Mouse (Mus musculus) heart, postnatal 14 days (tissue): ENCODE data around the gene Bmi1. TPM values are rescaled to one million over a fixed set of nuclear protein-coding genes. Genes with fewer than 3 reads are reported as not detected.

Experiments
- DNase-seq, 2 experiments: peaks; one replicate each; pipeline ENCODE4 v3.0.0; 2021 to 2022
- intact Hi-C: fragments of 180-260 bp; cut with DNase I; formaldehyde crosslinking; loops from one replicate; pipeline ENCODE4 v1.15.1; 2025
- total RNA-seq, 2 experiments: library from RNA; stranded (reverse); gene quantifications; 2 replicates each; pipeline ENCODE4 v1.2.3; 2021

Gene Bmi1
- total RNA-seq, 2 experiments from 2014 or later = 55.6 to 65.1 TPM

DNA sequence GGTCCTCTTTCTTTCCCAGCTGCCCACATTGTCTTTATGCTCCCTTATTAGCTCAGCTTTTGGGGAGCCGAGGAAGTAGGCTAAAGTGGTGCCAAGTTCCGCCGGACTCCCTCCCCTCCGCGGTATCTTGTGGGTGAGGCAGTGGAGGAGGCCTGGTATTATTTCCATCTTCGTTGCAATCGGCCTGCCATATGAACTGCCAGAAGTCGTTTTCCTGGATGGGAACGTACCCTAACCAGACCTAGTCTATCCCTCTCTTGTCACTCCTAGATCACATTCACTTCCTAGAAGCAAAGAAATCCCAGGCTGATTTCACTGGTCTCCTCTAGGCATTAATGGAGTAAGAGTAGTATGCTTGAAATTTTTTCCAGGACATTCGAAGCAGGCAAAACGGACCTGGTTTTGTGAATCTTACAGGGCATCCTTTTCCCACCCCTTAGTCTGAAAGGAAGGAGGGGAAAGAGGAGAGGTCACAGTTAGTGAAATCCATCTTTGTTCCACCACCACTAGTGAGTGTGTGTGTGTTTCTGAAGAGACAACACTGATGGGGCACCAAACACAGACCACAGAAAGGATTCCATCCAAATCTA is 22.7 kb downstream of the Bmi1 start:
- intact Hi-C loops = loop anchor here (5.0 kb wide), 1 partner anchor 92 kb away; no protein-coding TSS in a partner anchor
- no peak for DNase-seq

GRCm38 (mm10) chr2:18710356-18710755 is 33.5 kb downstream of the Bmi1 start:
- DNase-seq = no peak
- intact Hi-C loops = no loop called here

GRCm38 (mm10) chr2:18713071-18713470 is 36.3 kb downstream of the Bmi1 start:
- intact Hi-C loops = no loop called here
- no peak for DNase-seq

- intact Hi-C loops = no loop called here
- no peak for DNase-seq
Measured at GRCm38 (mm10) chr2:18714337-18714736, 37.5 kb downstream of the Bmi1 start.

DNA sequence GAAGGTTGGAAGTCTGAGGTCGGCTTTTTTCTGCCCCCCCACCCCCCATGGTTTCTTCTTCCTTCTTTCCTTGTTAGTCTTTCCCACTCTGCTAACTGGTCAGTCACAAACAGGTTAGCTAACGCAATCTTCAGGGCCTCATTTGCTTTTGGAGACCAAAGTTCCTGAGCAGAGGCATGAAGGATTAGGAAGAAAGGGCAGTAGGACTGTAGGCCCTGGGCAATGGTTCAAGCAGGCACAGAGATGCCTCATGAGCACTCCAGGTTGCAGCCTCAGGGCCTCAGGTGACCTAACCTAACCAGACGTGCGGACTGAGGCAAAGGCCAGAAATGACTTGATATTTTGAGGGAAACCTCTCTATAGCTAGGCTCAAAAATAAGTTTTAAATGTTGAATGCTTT is 41.7 kb downstream of the Bmi1 start:
- no peak for DNase-seq
- intact Hi-C loops = no loop called here

GRCm38 (mm10) chr2:18722208-18722830 is 45.5 kb downstream of the Bmi1 start:
- intact Hi-C loops = no loop called here

GRCm38 (mm10) chr2:18724462-18724861 is 47.6 kb downstream of the Bmi1 start:
- DNase-seq = no peak
- intact Hi-C loops = no loop called here

More at GRCm38 (mm10) chr2:18722208-18722830, 45.5 kb downstream of the Bmi1 start:
- no peak for DNase-seq

DNA sequence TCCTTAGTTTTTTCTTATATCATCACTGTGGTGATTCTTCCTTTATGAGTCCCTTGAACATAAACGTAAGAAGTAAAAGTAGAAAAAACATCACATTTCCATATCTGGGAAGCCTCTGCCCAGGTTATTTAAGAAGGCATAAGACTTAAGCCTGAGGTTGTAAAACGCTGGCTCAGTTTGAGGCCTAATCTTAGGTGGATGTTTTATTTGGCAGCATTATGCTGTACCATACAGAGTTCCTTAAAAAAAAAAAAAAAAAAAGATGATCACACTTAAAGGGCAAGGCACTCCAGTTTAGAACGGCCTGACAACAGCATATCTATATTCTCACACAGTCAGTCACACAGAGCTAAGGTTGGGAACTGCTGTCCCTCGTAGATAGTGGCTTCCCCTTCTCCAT is 49.1 kb downstream of the Bmi1 start:
- no peak for DNase-seq
- intact Hi-C loops = no loop called here

DNA sequence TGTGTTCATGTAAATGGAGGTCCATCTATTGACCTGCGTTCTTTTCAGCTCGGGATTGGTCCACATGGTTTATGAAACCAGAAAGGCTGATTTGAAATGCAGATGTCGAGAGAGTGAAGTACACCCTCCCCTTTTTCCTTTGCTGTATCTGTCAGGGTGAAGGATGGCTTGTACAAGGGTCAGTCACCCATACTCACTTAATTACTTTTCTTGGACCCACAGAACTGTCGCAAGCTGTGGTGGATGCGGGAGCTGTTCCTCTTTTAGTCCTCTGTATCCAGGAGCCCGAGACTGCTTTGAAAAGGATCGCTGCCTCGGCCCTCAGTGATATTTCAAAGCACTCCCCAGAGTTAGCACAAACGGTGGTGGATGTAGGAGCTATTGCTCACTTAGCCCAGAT is 54.9 kb downstream of the Bmi1 start:
- intact Hi-C loops = no loop called here
- DNase-seq = no peak

GRCm38 (mm10) chr2:18734394-18735127 is 57.7 kb downstream of the Bmi1 start:
- intact Hi-C loops = no loop called here
- no peak for DNase-seq

Other genes starting within 250 kb of the Bmi1 start
- gene Commd3, start 4.6 kb upstream of the Bmi1 start, total RNA-seq = 100 to 1,000 TPM; 111 to 118 TPM
- gene Spag6, start 17.0 kb downstream of the Bmi1 start, total RNA-seq = not detected